ENCODE assay signal across 17 mouse cellular contexts in the genomic region with DNA sequence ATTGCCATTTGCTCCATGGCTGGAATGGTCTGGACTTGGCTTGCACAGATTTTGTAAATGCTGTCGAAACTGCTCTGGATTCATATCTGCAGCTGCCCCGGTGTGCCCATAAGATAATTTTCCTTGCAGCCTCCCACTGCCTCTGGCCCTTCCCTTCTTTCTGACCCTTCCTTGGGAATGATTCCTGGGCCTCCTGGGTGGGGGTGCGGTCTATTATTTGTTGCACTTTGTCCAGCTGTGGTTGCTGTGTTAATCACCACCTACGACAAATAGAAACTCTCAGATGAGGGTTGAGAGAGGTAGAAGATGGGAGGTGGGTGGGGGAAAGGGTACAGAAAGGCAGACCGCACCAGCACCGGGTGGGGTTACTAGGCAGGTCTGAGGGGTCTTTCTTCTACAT. TPM values are rescaled to one million over a fixed set of nuclear protein-coding genes. Genes with fewer than 3 reads are reported as not detected.
DNase-seq lines count a peak whose midpoint lies in the region; ATAC-seq and TF ChIP-seq lines count a peak whose summit lies in the region.
"Had no signal": no experiment of that assay in that cellular context is flagged by ENCODE, and none has a peak within 500 bp of the region (broad histone marks: within the 10 kb centered on the region; RNA-seq: fewer than 3 reads in every experiment).

No protein-coding gene starts in this region.

- no peaks in the 10 kb centered on the region for H3K27me3 ChIP-seq in forebrain, embryonic 11.5 days (ENCODE audit: control insufficient read depth, insufficient read depth, low read length)
- no peaks in the 10 kb centered on the region for H3K27me3 ChIP-seq in forebrain, embryonic 13.5 days
- no peaks in the 10 kb centered on the region; the same call in 1 of the 2 replicates for H3K27me3 ChIP-seq in liver, embryonic 11.5 days (replicated peaks; ENCODE audit: control insufficient read depth, insufficient read depth, low read length)
- H3K27me3 ChIP-seq in liver, postnatal 0 days (ENCODE audit: insufficient read depth, low read length) = no peaks in the 10 kb centered on the region
- no peaks in the 10 kb centered on the region for H3K27me3 ChIP-seq in intestine, embryonic 15.5 days (replicated peaks)
- no peaks in the 10 kb centered on the region for H3K27me3 ChIP-seq in stomach, embryonic 14.5 days (ENCODE audit: control insufficient read depth, insufficient read depth, low read length)

- H3K36me3 ChIP-seq in forebrain, embryonic 11.5 days (ENCODE audit: control insufficient read depth, insufficient read depth, low read length) = no peaks in the 10 kb centered on the region
- peaks cover 3% of the 10 kb centered on the region; the same call in 1 of the 2 replicates for H3K36me3 ChIP-seq in forebrain, embryonic 13.5 days (ENCODE audit: poor library complexity, severe bottlenecking)
- H3K36me3 ChIP-seq in liver, embryonic 11.5 days (ENCODE audit: control insufficient read depth, insufficient read depth, low read length) = no peaks in the 10 kb centered on the region
- H3K36me3 ChIP-seq in liver, postnatal 0 days (replicated peaks; ENCODE audit: insufficient read depth, low read length) = 0 out of 2 replicates have a peak, but pooled peaks cover 3% of the 10 kb centered on the region
- no peaks in the 10 kb centered on the region for H3K36me3 ChIP-seq in intestine, embryonic 15.5 days
- no peaks in the 10 kb centered on the region; the same call in 1 of the 2 replicates for H3K36me3 ChIP-seq in stomach, embryonic 14.5 days (ENCODE audit: control insufficient read depth, insufficient read depth, low read length)

- no peaks in the 10 kb centered on the region; the same call in 1 of the 2 replicates for H3K4me1 ChIP-seq in forebrain, embryonic 11.5 days (replicated peaks; ENCODE audit: control insufficient read depth, insufficient read depth, low read length)
- H3K4me1 ChIP-seq in forebrain, embryonic 13.5 days = peaks cover 26% of the 10 kb centered on the region
- H3K4me1 ChIP-seq in liver, embryonic 11.5 days (replicated peaks; ENCODE audit: control insufficient read depth, insufficient read depth, low read length) = peaks cover 13% of the 10 kb centered on the region
- H3K4me1 ChIP-seq in liver, postnatal 0 days (ENCODE audit: insufficient read depth) = peaks cover 12% of the 10 kb centered on the region
- peaks cover 12% of the 10 kb centered on the region for H3K4me1 ChIP-seq in intestine, embryonic 15.5 days (replicated peaks)
- H3K4me1 ChIP-seq in stomach, embryonic 14.5 days (ENCODE audit: control insufficient read depth, insufficient read depth, low read length) = no peaks in the 10 kb centered on the region

- ATAC-seq in forebrain, embryonic 11.5 days (replicated peaks; ENCODE audit: low FRiP score) = no peak
- ATAC-seq in forebrain, embryonic 13.5 days = no peak
- ATAC-seq in liver, embryonic 11.5 days (replicated peaks; ENCODE audit: low FRiP score) = no peak
- no peak for ATAC-seq in liver, postnatal 0 days
- peak; percentile 67 for ATAC-seq in intestine, embryonic 15.5 days
- no peak for ATAC-seq in stomach, embryonic 14.5 days (ENCODE audit: insufficient number of reproducible peaks, insufficient read depth, low FRiP score, low read depth)

- no peak for TF ChIP-seq EP300 in liver, postnatal 0 days (IDR thresholded peaks at IDR 0.05; ENCODE audit: low read depth)

- H3K9me3 ChIP-seq in forebrain, embryonic 11.5 days (ENCODE audit: control insufficient read depth, low read length) = no peaks in the 10 kb centered on the region
- no peaks in the 10 kb centered on the region for H3K9me3 ChIP-seq in forebrain, embryonic 13.5 days (replicated peaks)
- no peaks in the 10 kb centered on the region for H3K9me3 ChIP-seq in liver, embryonic 11.5 days (ENCODE audit: control insufficient read depth, low read length)
- no peaks in the 10 kb centered on the region for H3K9me3 ChIP-seq in liver, postnatal 0 days (ENCODE audit: low read length)
- no peaks in the 10 kb centered on the region for H3K9me3 ChIP-seq in intestine, embryonic 15.5 days
- H3K9me3 ChIP-seq in stomach, embryonic 14.5 days (ENCODE audit: control insufficient read depth, low read depth, low read length) = no peaks in the 10 kb centered on the region
- H3K9me3 ChIP-seq: heart, embryonic 12.5 days had no signal

- DNase-seq in forebrain, embryonic 11.5 days (ENCODE audit: low spot score) = peak; percentile 35
- DNase-seq in liver, embryonic 11.5 days (ENCODE audit: low spot score) = no peak
- DNase-seq in liver, postnatal 0 days = no peak
- DNase-seq in lung, postnatal 25 days (ENCODE audit: low spot score) = no peak
- DNase-seq in layer of hippocampus, postnatal 25 days (ENCODE audit: extremely low spot score in 1 of 2, low spot score in 1 of 2) = no peak
- DNase-seq: adrenal gland, postnatal 10 days; cerebellum, adult 18-20 months; gastrocnemius, postnatal 36 days; heart, postnatal 4 days; kidney, adult 18-20 months; kidney, postnatal 25 days; layer of hippocampus, adult 9-11 months had no signal

- no peak for TF ChIP-seq CTCF in liver, postnatal 0 days (IDR thresholded peaks at IDR 0.05; ENCODE audit: low read depth)

- no peak overlapping the region for H3K4me3 ChIP-seq in forebrain, embryonic 11.5 days (ENCODE audit: low read depth, low read length)
- no peak overlapping the region for H3K4me3 ChIP-seq in forebrain, embryonic 13.5 days
- H3K4me3 ChIP-seq in liver, embryonic 11.5 days (ENCODE audit: low read depth, low read length) = 0 out of 2 replicates have a peak overlapping the region, but pooled peaks have one; percentile 74
- no peak overlapping the region for H3K4me3 ChIP-seq in liver, postnatal 0 days (ENCODE audit: low read depth, low read length)
- no peak overlapping the region for H3K4me3 ChIP-seq in intestine, embryonic 15.5 days (replicated peaks)
- H3K4me3 ChIP-seq in stomach, embryonic 14.5 days (ENCODE audit: low read depth, low read length) = no peak overlapping the region

- no peak overlapping the region for H3K27ac ChIP-seq in forebrain, embryonic 11.5 days (ENCODE audit: low read depth, low read length)
- no peak overlapping the region; the same call in 1 of the 2 replicates for H3K27ac ChIP-seq in forebrain, embryonic 13.5 days
- no peak overlapping the region for H3K27ac ChIP-seq in liver, embryonic 11.5 days (ENCODE audit: low read depth, low read length)
- H3K27ac ChIP-seq in liver, postnatal 0 days (ENCODE audit: low read depth) = no peak overlapping the region
- peak overlapping the region; percentile 68; the same call in 1 of the 2 replicates for H3K27ac ChIP-seq in intestine, embryonic 15.5 days
- H3K27ac ChIP-seq in stomach, embryonic 14.5 days (ENCODE audit: low read length) = no peak overlapping the region; the same call in 1 of the 2 replicates

- no peak overlapping the region for H3K4me2 ChIP-seq in forebrain, embryonic 11.5 days (ENCODE audit: low read depth, low read length, severe bottlenecking)
- H3K4me2 ChIP-seq in forebrain, embryonic 13.5 days = no peak overlapping the region
- H3K4me2 ChIP-seq in liver, embryonic 11.5 days = peak overlapping the region; percentile 93
- H3K4me2 ChIP-seq in liver, postnatal 0 days (ENCODE audit: low read depth, low read length) = no peak overlapping the region
- H3K4me2 ChIP-seq in intestine, embryonic 15.5 days (replicated peaks) = peak overlapping the region; percentile 85
- 0 out of 2 replicates have a peak overlapping the region, but pooled peaks have one; percentile 65 for H3K4me2 ChIP-seq in stomach, embryonic 14.5 days (replicated peaks; ENCODE audit: low read depth, low read length)

- H3K9ac ChIP-seq in forebrain, embryonic 11.5 days (ENCODE audit: low read length) = no peak overlapping the region; the same call in 1 of the 2 replicates
- H3K9ac ChIP-seq in forebrain, embryonic 13.5 days = no peak overlapping the region
- H3K9ac ChIP-seq in liver, embryonic 11.5 days (ENCODE audit: low read depth, low read length) = no peak overlapping the region
- no peak overlapping the region for H3K9ac ChIP-seq in liver, postnatal 0 days (replicated peaks)
- no peak overlapping the region for H3K9ac ChIP-seq in intestine, embryonic 15.5 days
- H3K9ac ChIP-seq in stomach, embryonic 14.5 days (replicated peaks; ENCODE audit: low read depth, low read length) = no peak overlapping the region

- WGBS in forebrain, embryonic 11.5 days = 81% methylated on average over 6 of the region's 6 CpGs
- WGBS in forebrain, embryonic 13.5 days = 71% methylated on average over 6 of the region's 6 CpGs
- 79% methylated on average over 6 of the region's 6 CpGs for WGBS in liver, embryonic 11.5 days
- 70% methylated on average over 6 of the region's 6 CpGs for WGBS in liver, postnatal 0 days (ENCODE audit: insufficient replicate concordance)
- WGBS in intestine, embryonic 15.5 days = 59% methylated on average over 6 of the region's 6 CpGs
- 68% methylated on average over 6 of the region's 6 CpGs for WGBS in stomach, embryonic 14.5 days

RNA-seq across cellular contexts. Expression of a gene that starts 13.7 kb away (rescaled TPM):
- 47.7 and 49.0 TPM in 2 replicates for polyA plus RNA-seq in forebrain, embryonic 11.5 days (2014; fragmentation: Nextera tagmentation; extraction: Ambion mirVana)
- polyA plus RNA-seq in forebrain, embryonic 13.5 days (2015; fragmentation: Nextera tagmentation; extraction: Ambion mirVana) = 26.7 and 30.7 TPM in 2 replicates
- polyA plus RNA-seq in liver, embryonic 11.5 days (2014; fragmentation: Nextera tagmentation; extraction: Ambion mirVana) = 37.9 and 38.6 TPM in 2 replicates
- 4.7 and 6.7 TPM in 2 replicates for polyA plus RNA-seq in liver, postnatal 0 days (2015; fragmentation: Nextera tagmentation; extraction: Ambion mirVana)
- 26.5 and 27.4 TPM in 2 replicates for polyA plus RNA-seq in intestine, embryonic 15.5 days (2015; fragmentation: Nextera tagmentation; extraction: Ambion mirVana)
- 35.5 and 35.8 TPM in 2 replicates for polyA plus RNA-seq in stomach, embryonic 14.5 days (2014; fragmentation: Nextera tagmentation; extraction: Ambion mirVana)
- total RNA-seq in layer of hippocampus, postnatal 25 days (2021) = 10 to 100 TPM; 10.8 to 12.6 TPM

RNA-seq across cellular contexts. Expression of a gene that starts 14.8 kb away (rescaled TPM):
- polyA plus RNA-seq in forebrain, embryonic 11.5 days (2014; fragmentation: Nextera tagmentation; extraction: Ambion mirVana) = 42.8 and 46.3 TPM in 2 replicates
- polyA plus RNA-seq in forebrain, embryonic 13.5 days (2015; fragmentation: Nextera tagmentation; extraction: Ambion mirVana) = 57.7 and 67.5 TPM in 2 replicates
- polyA plus RNA-seq in liver, embryonic 11.5 days (2014; fragmentation: Nextera tagmentation; extraction: Ambion mirVana) = 37.2 and 42.5 TPM in 2 replicates
- polyA plus RNA-seq in liver, postnatal 0 days (2015; fragmentation: Nextera tagmentation; extraction: Ambion mirVana) = 9.1 and 9.2 TPM in 2 replicates
- polyA plus RNA-seq in intestine, embryonic 15.5 days (2015; fragmentation: Nextera tagmentation; extraction: Ambion mirVana) = 27.9 and 28.4 TPM in 2 replicates
- 29.6 and 33.7 TPM in 2 replicates for polyA plus RNA-seq in stomach, embryonic 14.5 days (2014; fragmentation: Nextera tagmentation; extraction: Ambion mirVana)
- total RNA-seq in layer of hippocampus, postnatal 25 days (2021) = 100 to 1,000 TPM; 348 to 370 TPM

RNA-seq across cellular contexts. Expression of a gene that starts 58.2 kb away (rescaled TPM):
- polyA plus RNA-seq in forebrain, embryonic 11.5 days (2014; fragmentation: Nextera tagmentation; extraction: Ambion mirVana) = 47.4 and 49.4 TPM in 2 replicates
- 41.4 and 45.8 TPM in 2 replicates for polyA plus RNA-seq in forebrain, embryonic 13.5 days (2015; fragmentation: Nextera tagmentation; extraction: Ambion mirVana)
- polyA plus RNA-seq in liver, embryonic 11.5 days (2014; fragmentation: Nextera tagmentation; extraction: Ambion mirVana) = 37.2 and 42.5 TPM in 2 replicates
- polyA plus RNA-seq in liver, postnatal 0 days (2015; fragmentation: Nextera tagmentation; extraction: Ambion mirVana) = 23.6 and 24.1 TPM in 2 replicates
- polyA plus RNA-seq in intestine, embryonic 15.5 days (2015; fragmentation: Nextera tagmentation; extraction: Ambion mirVana) = 46.6 and 49.5 TPM in 2 replicates
- polyA plus RNA-seq in stomach, embryonic 14.5 days (2014; fragmentation: Nextera tagmentation; extraction: Ambion mirVana) = 47.6 and 51.7 TPM in 2 replicates
- total RNA-seq in layer of hippocampus, postnatal 25 days (2021) = 10 to 100 TPM; 48.7 to 53.0 TPM

RNA-seq across cellular contexts. Expression of a gene that starts 59.7 kb away (rescaled TPM):
- polyA plus RNA-seq in forebrain, embryonic 11.5 days (2014; fragmentation: Nextera tagmentation; extraction: Ambion mirVana) = 8.7 and 10.1 TPM in 2 replicates
- 19.4 and 25.6 TPM in 2 replicates for polyA plus RNA-seq in forebrain, embryonic 13.5 days (2015; fragmentation: Nextera tagmentation; extraction: Ambion mirVana)
- not detected in 2 replicates for polyA plus RNA-seq in liver, embryonic 11.5 days (2014; fragmentation: Nextera tagmentation; extraction: Ambion mirVana)
- not detected in 2 replicates for polyA plus RNA-seq in liver, postnatal 0 days (2015; fragmentation: Nextera tagmentation; extraction: Ambion mirVana)
- 1.6 and 1.7 TPM in 2 replicates for polyA plus RNA-seq in intestine, embryonic 15.5 days (2015; fragmentation: Nextera tagmentation; extraction: Ambion mirVana)
- polyA plus RNA-seq in stomach, embryonic 14.5 days (2014; fragmentation: Nextera tagmentation; extraction: Ambion mirVana) = 1.8 and 2.4 TPM in 2 replicates
- 10 to 100 TPM; 10.9 to 12.4 TPM for total RNA-seq in layer of hippocampus, postnatal 25 days (2021)
- total RNA-seq: gastrocnemius, postnatal 36 days; megakaryocyte, adult 5-6 weeks had no signal

Comparison
In these comparisons a context has a peak if more than half of its experiments do, and no peak if none do; other contexts are left out.
1. H3K4me2 ChIP-seq: peak in liver, embryonic 11.5 days (single experiment), intestine, embryonic 15.5 days (single experiment) and stomach, embryonic 14.5 days (single experiment); none in forebrain, embryonic 11.5 days (single experiment), forebrain, embryonic 13.5 days (single experiment) and liver, postnatal 0 days (single experiment).